Mouse (Mus musculus) thymus, adult 2 months (tissue): ENCODE measurements around the gene Nrp1.

Experiments
- CTCF ChIP-seq: fragments of 200-500 bp; IDR thresholded peaks from 2 replicates; pipeline ENCODE4 v1.5.1; 2012; ENCODE audit warnings: mild to moderate bottlenecking, control low read depth, low read length, moderate library complexity, borderline replicate concordance; ENCODE audit not compliant: control insufficient read depth, poor library complexity, insufficient read depth; ENCODE audit errors: extremely low read depth
- POLR2A ChIP-seq: fragments of 200-500 bp; IDR thresholded peaks from 2 replicates; pipeline ENCODE4 v1.6.1; 2012; ENCODE audit warnings: mild to moderate bottlenecking, low read length, control low read depth, moderate library complexity; ENCODE audit not compliant: control insufficient read depth, poor library complexity, insufficient read depth; ENCODE audit errors: extremely low read depth

DNA sequence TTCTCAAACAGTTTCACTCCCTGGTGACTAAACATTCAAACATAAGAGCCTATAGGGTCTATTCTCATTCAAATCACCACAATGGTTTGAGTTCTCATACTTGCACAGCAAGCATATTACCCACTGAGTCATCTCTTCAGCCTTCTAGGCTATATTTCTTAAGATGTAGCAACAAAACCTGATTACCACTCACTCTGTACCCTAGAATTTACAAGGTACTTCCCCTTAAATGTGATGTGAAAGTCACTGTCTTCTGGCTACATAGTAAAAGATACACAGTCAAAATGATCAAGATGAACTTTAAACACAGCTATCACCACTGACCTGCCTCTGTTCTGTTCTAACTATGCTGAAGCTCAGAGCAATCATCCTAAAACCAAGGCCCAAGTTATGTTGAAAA, 7.2 kb upstream of the Nrp1 start:
- TF ChIP-seq POLR2A = no peak
- no peak for TF ChIP-seq CTCF
